ENCODE assay signal across 8 mouse cellular contexts in genomic region chr6:125038666-125039065, GRCm38 (mm10). TPM values are rescaled to one million over a fixed set of nuclear protein-coding genes. Genes with fewer than 3 reads are reported as not detected.
DNase-seq lines count a peak whose midpoint lies in the region; ATAC-seq and TF ChIP-seq lines count a peak whose summit lies in the region.

No protein-coding gene starts in this region.

- peak overlapping the region; percentile 78 for H3K4me3 ChIP-seq in kidney, embryonic 15.5 days (replicated peaks)
- H3K4me3 ChIP-seq in embryonic fibroblast, embryonic 13.5 days (ENCODE audit: insufficient read depth, low read length): no peak overlapping the region
- peak overlapping the region; percentile 43 for H3K4me3 ChIP-seq in intestine, embryonic 16.5 days (ENCODE audit: low read length)
- H3K4me3 ChIP-seq in myocyte: peak overlapping the region; percentile 64

- no peaks in the 10 kb centered on the region for H3K9me3 ChIP-seq in kidney, embryonic 15.5 days (replicated peaks)
- H3K9me3 ChIP-seq in intestine, embryonic 16.5 days (ENCODE audit: control insufficient read depth, low read length): no peaks in the 10 kb centered on the region

- H3K4me1 ChIP-seq in kidney, embryonic 15.5 days: peaks cover 16% of the 10 kb centered on the region; the same call in 1 of the 2 replicates
- no peaks in the 10 kb centered on the region; the same call in none of the 2 replicates for H3K4me1 ChIP-seq in embryonic fibroblast, embryonic 13.5 days (ENCODE audit: control insufficient read depth, insufficient read depth, low read length)
- H3K4me1 ChIP-seq in intestine, embryonic 16.5 days (ENCODE audit: control insufficient read depth, insufficient read depth, low read length): peaks cover 15% of the 10 kb centered on the region

- H3K4me2 ChIP-seq in kidney, embryonic 15.5 days: peak overlapping the region; percentile 63
- H3K4me2 ChIP-seq in intestine, embryonic 16.5 days (ENCODE audit: low read depth, low read length): peak overlapping the region; percentile 67
- peak overlapping the region; percentile 68 for H3K4me2 ChIP-seq in myocyte (ENCODE audit: low read depth)

- no peak for ATAC-seq in kidney, embryonic 15.5 days (replicated peaks; ENCODE audit: low FRiP score)
- ATAC-seq in intestine, embryonic 16.5 days: no peak

- no peak overlapping the region for H3ac ChIP-seq in myocyte (ENCODE audit: control insufficient read depth, insufficient read length)

- peak overlapping the region; percentile 91 for H3K27ac ChIP-seq in kidney, embryonic 15.5 days
- peak overlapping the region; percentile 72; the same call in 1 of the 2 replicates for H3K27ac ChIP-seq in embryonic fibroblast, embryonic 13.5 days (ENCODE audit: insufficient read depth, low read length)
- peak overlapping the region; percentile 72 for H3K27ac ChIP-seq in intestine, embryonic 16.5 days (ENCODE audit: low read length)

- H3K79me2 ChIP-seq in myocyte (ENCODE audit: control insufficient read depth, insufficient read depth): peaks cover 16% of the 10 kb centered on the region

- peaks cover 61% of the 10 kb centered on the region for H3K36me3 ChIP-seq in kidney, embryonic 15.5 days
- H3K36me3 ChIP-seq in intestine, embryonic 16.5 days (ENCODE audit: control insufficient read depth, insufficient read depth, low read length): peaks cover 17% of the 10 kb centered on the region
- peaks cover 14% of the 10 kb centered on the region for H3K36me3 ChIP-seq in myocyte (ENCODE audit: control insufficient read depth, insufficient read depth)

- whole genome bisulfite sequencing in kidney, embryonic 15.5 days: 94% methylated on average over 4 of the region's 4 CpGs
- WGBS in intestine, embryonic 16.5 days: 93% methylated on average over 4 of the region's 4 CpGs

- TF ChIP-seq CTCF in embryonic fibroblast, embryonic 13.5 days (IDR thresholded peaks at IDR 0.05; ENCODE audit: borderline replicate concordance, insufficient read depth, low read length): no peak

- DNase-seq in kidney, adult 18-20 months: no peak
- DNase-seq in urinary bladder, postnatal 36 days (ENCODE audit: low spot score in 2 of 2): no peak
- no peak for DNase-seq in adrenal gland, postnatal 14 days
- DNase-seq in ovary, postnatal 10 days (ENCODE audit: low spot score): no peak

- peak overlapping the region; percentile 38; the same call in 1 of the 2 replicates for H3K9ac ChIP-seq in kidney, embryonic 15.5 days
- H3K9ac ChIP-seq in intestine, embryonic 16.5 days (ENCODE audit: low read depth, low read length): peak overlapping the region; percentile 52; the same call in 1 of the 2 replicates

- 0 out of 2 replicates have a peak, but pooled peaks have one; percentile 2 for TF ChIP-seq POLR2A in embryonic fibroblast, embryonic 13.5 days (IDR thresholded peaks at IDR 0.05; ENCODE audit: low read depth, low read length)
- TF ChIP-seq POLR2A in myocyte (IDR thresholded peaks at IDR 0.05; ENCODE audit: insufficient read length, low read depth): no peak

- no peaks in the 10 kb centered on the region for H3K27me3 ChIP-seq in kidney, embryonic 15.5 days
- no peaks in the 10 kb centered on the region for H3K27me3 ChIP-seq in intestine, embryonic 16.5 days (replicated peaks; ENCODE audit: control insufficient read depth, insufficient read depth, low read length)
- H3K27me3 ChIP-seq in myocyte (ENCODE audit: control insufficient read depth, insufficient read depth, insufficient read length): no peaks in the 10 kb centered on the region

TF ChIP-seq in myocyte, 11 proteins besides CTCF, POLR2A, EP300 and RAD21:
- TF ChIP-seq USF1 (IDR thresholded peaks at IDR 0.05; ENCODE audit: low read depth) (no peak), TCF3 (IDR thresholded peaks at IDR 0.05; ENCODE audit: insufficient read length, low read depth) (no peak), MYOD1 (IDR thresholded peaks at IDR 0.05; ENCODE audit: control insufficient read depth in 1 of 3, insufficient read length in 2 of 3, low read depth in 2 of 3) (no peak), CEBPB (IDR thresholded peaks at IDR 0.05; ENCODE audit: insufficient read depth, poor library complexity, severe bottlenecking) (no peak), MAX (IDR thresholded peaks at IDR 0.05; ENCODE audit: low read depth) (no peak), MYOG (IDR thresholded peaks at IDR 0.05; ENCODE audit: control insufficient read depth in 1 of 3, insufficient read depth in 1 of 3, insufficient read length in 2 of 3, low read depth in 2 of 3) (no peak)

RNA-seq across cellular contexts. Expression of gene Ing4, which starts 0.9 kb away (rescaled TPM):
- 135 and 138 TPM in 2 replicates for polyA plus RNA-seq in kidney, embryonic 15.5 days (2015; fragmentation: Nextera tagmentation; extraction: Ambion mirVana)
- 48.3 and 52.2 TPM in 2 replicates for polyA plus RNA-seq in embryonic fibroblast, embryonic 13.5 days (2011; ENCODE audit: insufficient read length, low read depth, missing spikeins)
- polyA plus RNA-seq in intestine, embryonic 16.5 days (2015; fragmentation: Nextera tagmentation; extraction: Ambion mirVana): 96.0 and 105 TPM in 2 replicates
- 31.2 TPM for polyA plus RNA-seq in myocyte (2012; fragmentation: generic; extraction: Trizol)
- 64.9 and 71.8 TPM in 2 replicates for total RNA-seq in adrenal gland, postnatal 14 days (2021)

RNA-seq across cellular contexts. Expression of gene Acrbp, which starts 10.8 kb away (rescaled TPM):
- polyA plus RNA-seq in kidney, embryonic 15.5 days (2015; fragmentation: Nextera tagmentation; extraction: Ambion mirVana): 14.4 and 15.4 TPM in 2 replicates
- 2.5 and 5.4 TPM in 2 replicates for polyA plus RNA-seq in embryonic fibroblast, embryonic 13.5 days (2011; ENCODE audit: insufficient read length, low read depth, missing spikeins)
- 9.8 and 10.6 TPM in 2 replicates for polyA plus RNA-seq in intestine, embryonic 16.5 days (2015; fragmentation: Nextera tagmentation; extraction: Ambion mirVana)
- 1.4 TPM for polyA plus RNA-seq in myocyte (2012; fragmentation: generic; extraction: Trizol)
- total RNA-seq in adrenal gland, postnatal 14 days (2021): 7.5 and 8.2 TPM in 2 replicates

RNA-seq across cellular contexts. Expression of gene Lpar5, which starts 29.1 kb away (rescaled TPM):
- polyA plus RNA-seq in kidney, embryonic 15.5 days (2015; fragmentation: Nextera tagmentation; extraction: Ambion mirVana): 0.33 and 0.55 TPM in 2 replicates
- polyA plus RNA-seq in embryonic fibroblast, embryonic 13.5 days (2011; ENCODE audit: insufficient read length, low read depth, missing spikeins): not detected in 2 replicates
- 9.4 and 9.7 TPM in 2 replicates for polyA plus RNA-seq in intestine, embryonic 16.5 days (2015; fragmentation: Nextera tagmentation; extraction: Ambion mirVana)
- polyA plus RNA-seq in myocyte (2012; fragmentation: generic; extraction: Trizol): not detected
- total RNA-seq in adrenal gland, postnatal 14 days (2021): 0.44 and 2.1 TPM in 2 replicates

RNA-seq across cellular contexts. Expression of gene Zfp384, which starts 29.7 kb away (rescaled TPM):
- 16.1 and 17.8 TPM in 2 replicates for polyA plus RNA-seq in kidney, embryonic 15.5 days (2015; fragmentation: Nextera tagmentation; extraction: Ambion mirVana)
- 46.3 and 63.5 TPM in 2 replicates for polyA plus RNA-seq in embryonic fibroblast, embryonic 13.5 days (2011; ENCODE audit: insufficient read length, low read depth, missing spikeins)
- polyA plus RNA-seq in intestine, embryonic 16.5 days (2015; fragmentation: Nextera tagmentation; extraction: Ambion mirVana): 8.9 and 10.3 TPM in 2 replicates
- 20.8 TPM for polyA plus RNA-seq in myocyte (2012; fragmentation: generic; extraction: Trizol)
- total RNA-seq in adrenal gland, postnatal 14 days (2021): 47.2 and 50.4 TPM in 2 replicates

RNA-seq across cellular contexts. Expression of gene Pianp, which starts 42.2 kb away (rescaled TPM):
- 1.4 and 3.1 TPM in 2 replicates for polyA plus RNA-seq in kidney, embryonic 15.5 days (2015; fragmentation: Nextera tagmentation; extraction: Ambion mirVana)
- 1.9 TPM in 1 of 2 replicates, not detected in the other for polyA plus RNA-seq in embryonic fibroblast, embryonic 13.5 days (2011; ENCODE audit: insufficient read length, low read depth, missing spikeins)
- 1.9 and 2.0 TPM in 2 replicates for polyA plus RNA-seq in intestine, embryonic 16.5 days (2015; fragmentation: Nextera tagmentation; extraction: Ambion mirVana)
- 1.1 TPM for polyA plus RNA-seq in myocyte (2012; fragmentation: generic; extraction: Trizol)
- 4.8 and 5.4 TPM in 2 replicates for total RNA-seq in adrenal gland, postnatal 14 days (2021)
